Mouse (Mus musculus): ENCODE measurements around the gene Gm49361. TPM values are rescaled to one million over a fixed set of nuclear protein-coding genes. Genes with fewer than 3 reads are reported as not detected.
A peak's percentile ranks its signal among the peaks of the same experiment; 100 is the strongest.

Gm49361 gene
- polyA plus RNA-seq, 1 experiment = not detected

DNA sequence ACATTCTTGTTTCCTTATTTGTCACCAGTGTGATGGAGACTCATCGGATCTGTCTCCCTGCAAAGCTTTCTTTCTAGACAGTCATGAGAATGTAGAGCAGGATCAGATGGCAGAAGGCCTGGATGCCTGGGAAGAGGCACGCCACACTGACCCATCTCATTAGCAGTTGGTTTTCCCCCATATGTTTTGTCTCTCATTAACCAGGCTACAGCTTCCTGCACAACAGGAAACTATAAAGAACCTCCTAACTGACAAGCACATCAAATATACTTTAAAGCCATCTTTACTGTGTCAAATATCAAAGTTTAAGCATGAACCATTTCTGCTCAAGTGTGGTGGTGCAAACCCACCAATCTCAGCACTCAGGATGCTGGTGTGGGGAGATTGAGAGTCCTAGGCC is 3.6 kb upstream of the Gm49361 start:
- TF ChIP-seq TCF12 (IDR thresholded peaks at IDR 0.05; ENCODE audit: insufficient read depth, poor library complexity, severe bottlenecking) = no peak
- TF ChIP-seq POLR2AphosphoS2 (IDR thresholded peaks at IDR 0.05; ENCODE audit: insufficient read length, low read depth) = no peak
- TF ChIP-seq E2F4 (IDR thresholded peaks at IDR 0.05; ENCODE audit: insufficient read depth) = no peak
- no peak for TF ChIP-seq MYOG (IDR thresholded peaks at IDR 0.05; ENCODE audit: control insufficient read depth in 1 of 3, insufficient read depth in 1 of 3, insufficient read length in 2 of 3, low read depth in 2 of 3)
- no peak for TF ChIP-seq MYOD1 (IDR thresholded peaks at IDR 0.05; ENCODE audit: control insufficient read depth in 1 of 3, insufficient read length in 2 of 3, low read depth in 2 of 3)
- TF ChIP-seq POLR2A (IDR thresholded peaks at IDR 0.05; ENCODE audit: insufficient read length, low read depth) = no peak
- TF ChIP-seq TCF3 (IDR thresholded peaks at IDR 0.05; ENCODE audit: insufficient read length, low read depth) = no peak
- TF ChIP-seq USF1 (IDR thresholded peaks at IDR 0.05; ENCODE audit: low read depth) = no peak
- TF ChIP-seq CEBPB (IDR thresholded peaks at IDR 0.05; ENCODE audit: insufficient read depth, poor library complexity, severe bottlenecking) = no peak
- no peak for TF ChIP-seq SRF (IDR thresholded peaks at IDR 0.05; ENCODE audit: control insufficient read depth, insufficient read length, low read depth)
- TF ChIP-seq MAX (IDR thresholded peaks at IDR 0.05; ENCODE audit: low read depth) = no peak
- TF ChIP-seq REST (IDR thresholded peaks at IDR 0.05; ENCODE audit: insufficient read depth, insufficient read length) = no peak
- Histone ChIP-seq H3K4me3 (no peak overlapping the region), H3K27me3 (ENCODE audit: control insufficient read depth, insufficient read depth, insufficient read length) (no peaks in the 10 kb centered on the region), H3K36me3 (ENCODE audit: control insufficient read depth, insufficient read depth) (no peaks in the 10 kb centered on the region), H3K4me2 (ENCODE audit: low read depth) (no peak overlapping the region), H3ac (ENCODE audit: control insufficient read depth, insufficient read length) (no peak overlapping the region), H3K79me2 (ENCODE audit: control insufficient read depth, insufficient read depth) (peaks cover 8% of the 10 kb centered on the region)

DNA sequence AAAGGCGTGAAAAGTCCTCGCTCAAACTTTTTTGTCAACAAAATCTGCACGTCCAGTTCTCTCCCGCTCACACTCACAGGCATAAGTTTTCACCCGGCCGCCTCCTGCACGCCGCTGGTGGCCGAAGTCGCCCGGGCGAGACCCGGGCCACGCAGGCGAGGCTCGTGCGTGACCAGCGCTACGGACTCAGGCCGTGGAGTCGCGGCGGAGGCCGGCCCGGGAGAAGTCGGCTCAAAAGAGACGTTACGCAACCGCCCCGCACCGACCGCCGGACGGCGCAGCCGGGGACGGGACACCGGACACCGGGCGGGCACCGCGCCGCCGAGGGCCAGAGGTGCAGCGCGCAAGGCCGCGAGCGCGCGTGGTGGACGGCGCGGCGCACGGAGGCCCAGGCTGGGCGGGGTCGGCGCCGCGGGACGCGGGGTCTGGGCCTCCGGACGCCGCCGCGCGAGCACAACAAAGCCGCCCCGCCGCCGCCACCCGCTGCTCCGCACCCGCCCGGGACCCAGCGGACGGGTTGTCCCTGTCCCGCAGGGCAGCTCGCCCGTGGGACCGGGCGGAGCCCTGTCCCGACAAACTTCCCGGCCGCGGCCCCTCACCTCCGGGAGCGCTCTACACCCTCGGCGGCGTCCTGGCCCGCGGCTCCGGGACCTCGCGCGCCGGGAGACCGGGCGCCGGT is 473 bp downstream of the Gm49361 start:
- peak overlapping the region; percentile 86 for H3K4me2 ChIP-seq (ENCODE audit: low read depth)
- H3ac ChIP-seq (ENCODE audit: control insufficient read depth, insufficient read length) = peak overlapping the region; percentile 93
- no peak for TF ChIP-seq TCF12 (IDR thresholded peaks at IDR 0.05; ENCODE audit: insufficient read depth, poor library complexity, severe bottlenecking)
- peak; percentile 75 for TF ChIP-seq CEBPB (IDR thresholded peaks at IDR 0.05; ENCODE audit: insufficient read depth, poor library complexity, severe bottlenecking)
- TF ChIP-seq TCF3 (IDR thresholded peaks at IDR 0.05; ENCODE audit: insufficient read length, low read depth) = no peak
- TF ChIP-seq SRF (IDR thresholded peaks at IDR 0.05; ENCODE audit: control insufficient read depth, insufficient read length, low read depth) = no peak
- no peak for TF ChIP-seq MYOD1 (IDR thresholded peaks at IDR 0.05; ENCODE audit: control insufficient read depth in 1 of 3, insufficient read length in 2 of 3, low read depth in 2 of 3)
- no peak for TF ChIP-seq REST (IDR thresholded peaks at IDR 0.05; ENCODE audit: insufficient read depth, insufficient read length)
- TF ChIP-seq MYOG (IDR thresholded peaks at IDR 0.05; ENCODE audit: control insufficient read depth in 1 of 3, insufficient read depth in 1 of 3, insufficient read length in 2 of 3, low read depth in 2 of 3) = peak in 1 of 3 experiments; percentile 2
- no peak for TF ChIP-seq POLR2AphosphoS2 (IDR thresholded peaks at IDR 0.05; ENCODE audit: insufficient read length, low read depth)
- TF ChIP-seq USF1 (IDR thresholded peaks at IDR 0.05; ENCODE audit: low read depth) = no peak
- TF ChIP-seq E2F4 (IDR thresholded peaks at IDR 0.05; ENCODE audit: insufficient read depth) = no peak
- peak; percentile 19 for TF ChIP-seq POLR2A (IDR thresholded peaks at IDR 0.05; ENCODE audit: insufficient read length, low read depth)
- no peak for TF ChIP-seq MAX (IDR thresholded peaks at IDR 0.05; ENCODE audit: low read depth)
- no peaks in the 10 kb centered on the region for H3K27me3 ChIP-seq (ENCODE audit: control insufficient read depth, insufficient read depth, insufficient read length)
- peaks cover 49% of the 10 kb centered on the region for H3K79me2 ChIP-seq (ENCODE audit: control insufficient read depth, insufficient read depth)
- H3K4me3 ChIP-seq = peak overlapping the region; percentile 44
- no peaks in the 10 kb centered on the region for H3K36me3 ChIP-seq (ENCODE audit: control insufficient read depth, insufficient read depth)

- Histone ChIP-seq H3K4me3 (peak overlapping the region; percentile 44), H3K36me3 (ENCODE audit: control insufficient read depth, insufficient read depth) (no peaks in the 10 kb centered on the region), H3K4me2 (ENCODE audit: low read depth) (peak overlapping the region; percentile 86), H3K27me3 (ENCODE audit: control insufficient read depth, insufficient read depth, insufficient read length) (no peaks in the 10 kb centered on the region), H3K79me2 (ENCODE audit: control insufficient read depth, insufficient read depth) (peaks cover 58% of the 10 kb centered on the region), H3ac (ENCODE audit: control insufficient read depth, insufficient read length) (peak overlapping the region; percentile 93)
- TF ChIP-seq USF1 (IDR thresholded peaks at IDR 0.05; ENCODE audit: low read depth) (no peak), E2F4 (IDR thresholded peaks at IDR 0.05; ENCODE audit: insufficient read depth) (no peak)
Observed at GRCm38 (mm10) chr14:57744547-57744946, 1.4 kb downstream of the Gm49361 start.

DNA sequence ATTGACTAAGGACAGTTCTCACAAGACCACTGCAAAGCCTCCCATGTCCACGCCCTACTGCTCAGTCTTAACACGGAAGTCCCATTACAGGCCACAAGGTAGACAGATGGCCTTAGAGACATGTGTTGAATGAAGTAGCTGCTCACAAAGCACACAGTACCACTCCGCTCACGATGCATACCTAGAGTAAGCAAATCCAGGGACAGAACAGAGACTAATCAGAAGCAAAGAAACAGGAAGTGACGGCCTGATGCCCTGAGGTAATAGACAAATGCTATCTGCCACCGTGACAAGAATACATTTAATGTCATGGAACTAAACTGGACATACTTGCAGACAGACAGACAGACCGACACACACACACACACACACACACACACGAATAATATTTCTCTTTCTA is 5.3 kb downstream of the Gm49361 start:
- Histone ChIP-seq H3K79me2 (ENCODE audit: control insufficient read depth, insufficient read depth) (peaks cover 97% of the 10 kb centered on the region), H3ac (ENCODE audit: control insufficient read depth, insufficient read length) (no peak overlapping the region), H3K27me3 (ENCODE audit: control insufficient read depth, insufficient read depth, insufficient read length) (no peaks in the 10 kb centered on the region), H3K4me2 (ENCODE audit: low read depth) (no peak overlapping the region), H3K4me3 (no peak overlapping the region), H3K36me3 (ENCODE audit: control insufficient read depth, insufficient read depth) (no peaks in the 10 kb centered on the region)
- TF ChIP-seq POLR2AphosphoS2 (IDR thresholded peaks at IDR 0.05; ENCODE audit: insufficient read length, low read depth) = no peak
- no peak for TF ChIP-seq MYOD1 (IDR thresholded peaks at IDR 0.05; ENCODE audit: control insufficient read depth in 1 of 3, insufficient read length in 2 of 3, low read depth in 2 of 3)
- TF ChIP-seq REST (IDR thresholded peaks at IDR 0.05; ENCODE audit: insufficient read depth, insufficient read length) = no peak
- no peak for TF ChIP-seq SRF (IDR thresholded peaks at IDR 0.05; ENCODE audit: control insufficient read depth, insufficient read length, low read depth)
- no peak for TF ChIP-seq CEBPB (IDR thresholded peaks at IDR 0.05; ENCODE audit: insufficient read depth, poor library complexity, severe bottlenecking)
- no peak for TF ChIP-seq MYOG (IDR thresholded peaks at IDR 0.05; ENCODE audit: control insufficient read depth in 1 of 3, insufficient read depth in 1 of 3, insufficient read length in 2 of 3, low read depth in 2 of 3)
- no peak for TF ChIP-seq POLR2A (IDR thresholded peaks at IDR 0.05; ENCODE audit: insufficient read length, low read depth)

DNA sequence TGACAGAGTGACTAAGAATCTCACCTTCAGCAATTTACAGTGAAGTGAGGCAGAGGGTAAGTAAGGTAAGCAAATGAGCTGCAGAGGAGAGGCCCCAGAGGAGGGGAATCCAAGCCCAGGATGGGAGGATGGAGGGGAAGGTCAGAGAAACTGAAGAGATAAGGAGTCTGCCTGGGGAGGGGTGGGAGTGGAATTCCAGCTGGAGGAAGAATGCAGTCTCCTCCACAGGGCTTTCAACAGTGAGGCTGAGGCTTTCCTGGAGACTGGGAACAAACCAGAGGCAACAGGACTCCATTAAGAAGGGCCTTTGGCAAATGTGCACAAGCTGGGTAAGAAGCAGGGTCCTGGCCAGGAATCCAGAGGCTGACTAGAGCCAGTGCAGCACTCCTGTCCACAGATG is 8.8 kb downstream of the Gm49361 start:
- no peak overlapping the region for H3K4me3 ChIP-seq
- TF ChIP-seq MYOG (IDR thresholded peaks at IDR 0.05; ENCODE audit: control insufficient read depth in 1 of 3, insufficient read depth in 1 of 3, insufficient read length in 2 of 3, low read depth in 2 of 3) (no peak), TCF3 (IDR thresholded peaks at IDR 0.05; ENCODE audit: insufficient read length, low read depth) (no peak), USF1 (IDR thresholded peaks at IDR 0.05; ENCODE audit: low read depth) (no peak), REST (IDR thresholded peaks at IDR 0.05; ENCODE audit: insufficient read depth, insufficient read length) (no peak), MYOD1 (IDR thresholded peaks at IDR 0.05; ENCODE audit: control insufficient read depth in 1 of 3, insufficient read length in 2 of 3, low read depth in 2 of 3) (no peak), POLR2A (IDR thresholded peaks at IDR 0.05; ENCODE audit: insufficient read length, low read depth) (no peak), E2F4 (IDR thresholded peaks at IDR 0.05; ENCODE audit: insufficient read depth) (no peak), MAX (IDR thresholded peaks at IDR 0.05; ENCODE audit: low read depth) (no peak), POLR2AphosphoS2 (IDR thresholded peaks at IDR 0.05; ENCODE audit: insufficient read length, low read depth) (no peak), SRF (IDR thresholded peaks at IDR 0.05; ENCODE audit: control insufficient read depth, insufficient read length, low read depth) (no peak), CEBPB (IDR thresholded peaks at IDR 0.05; ENCODE audit: insufficient read depth, poor library complexity, severe bottlenecking) (no peak), TCF12 (IDR thresholded peaks at IDR 0.05; ENCODE audit: insufficient read depth, poor library complexity, severe bottlenecking) (no peak)
- no peak overlapping the region for H3K4me2 ChIP-seq (ENCODE audit: low read depth)
- H3K27me3 ChIP-seq (ENCODE audit: control insufficient read depth, insufficient read depth, insufficient read length) = no peaks in the 10 kb centered on the region
- no peak overlapping the region for H3ac ChIP-seq (ENCODE audit: control insufficient read depth, insufficient read length)
- peaks cover 86% of the 10 kb centered on the region for H3K79me2 ChIP-seq (ENCODE audit: control insufficient read depth, insufficient read depth)
- H3K36me3 ChIP-seq (ENCODE audit: control insufficient read depth, insufficient read depth) = peaks cover 5% of the 10 kb centered on the region
